Mouse (Mus musculus): ENCODE results near the gene Clk4. TPM values are rescaled to one million over a fixed set of nuclear protein-coding genes. Genes with fewer than 3 reads are reported as not detected.

Clk4 gene
- polyA plus RNA-seq, 1 experiment = 51.1 TPM

DNA sequence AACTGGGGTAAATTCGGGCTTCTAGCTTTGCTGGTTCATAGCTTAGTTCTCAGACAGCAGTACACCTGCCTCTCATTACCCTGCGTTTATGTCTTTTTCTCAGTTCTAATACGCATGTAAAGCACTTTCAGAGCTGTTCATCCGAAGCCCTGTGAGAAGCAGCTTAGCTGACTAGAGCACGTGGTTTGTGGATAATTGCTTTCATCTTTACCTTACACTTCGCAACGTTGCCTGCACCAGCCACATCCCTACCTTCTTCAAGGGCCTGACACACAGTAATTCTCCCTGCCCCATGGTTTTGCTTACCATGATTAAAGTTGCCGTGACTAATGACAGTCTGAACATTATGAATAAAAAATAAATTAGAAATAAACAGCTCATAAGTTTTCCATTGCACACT, 50.3 kb downstream of the Clk4 start:
- Histone ChIP-seq H3K4me3 (ENCODE audit: control insufficient read depth, low read depth, low read length) (no peak overlapping the region), H3K27me3 (ENCODE audit: control insufficient read depth, insufficient read depth, low read length) (no peaks in the 10 kb centered on the region), H3K4me1 (ENCODE audit: control insufficient read depth, insufficient read depth, low read length) (no peaks in the 10 kb centered on the region), H3K36me3 (ENCODE audit: control insufficient read depth, insufficient read depth, low read length) (no peaks in the 10 kb centered on the region), H3K27ac (ENCODE audit: control insufficient read depth, insufficient read depth, low read depth, low read length) (no peak overlapping the region)
- TF ChIP-seq CTCF (IDR thresholded peaks at IDR 0.05; ENCODE audit: control insufficient read depth, insufficient read depth, insufficient replicate concordance, low read depth, low read length) (no peak), POLR2A (IDR thresholded peaks at IDR 0.05; ENCODE audit: control insufficient read depth, low read depth, low read length) (no peak)

DNA sequence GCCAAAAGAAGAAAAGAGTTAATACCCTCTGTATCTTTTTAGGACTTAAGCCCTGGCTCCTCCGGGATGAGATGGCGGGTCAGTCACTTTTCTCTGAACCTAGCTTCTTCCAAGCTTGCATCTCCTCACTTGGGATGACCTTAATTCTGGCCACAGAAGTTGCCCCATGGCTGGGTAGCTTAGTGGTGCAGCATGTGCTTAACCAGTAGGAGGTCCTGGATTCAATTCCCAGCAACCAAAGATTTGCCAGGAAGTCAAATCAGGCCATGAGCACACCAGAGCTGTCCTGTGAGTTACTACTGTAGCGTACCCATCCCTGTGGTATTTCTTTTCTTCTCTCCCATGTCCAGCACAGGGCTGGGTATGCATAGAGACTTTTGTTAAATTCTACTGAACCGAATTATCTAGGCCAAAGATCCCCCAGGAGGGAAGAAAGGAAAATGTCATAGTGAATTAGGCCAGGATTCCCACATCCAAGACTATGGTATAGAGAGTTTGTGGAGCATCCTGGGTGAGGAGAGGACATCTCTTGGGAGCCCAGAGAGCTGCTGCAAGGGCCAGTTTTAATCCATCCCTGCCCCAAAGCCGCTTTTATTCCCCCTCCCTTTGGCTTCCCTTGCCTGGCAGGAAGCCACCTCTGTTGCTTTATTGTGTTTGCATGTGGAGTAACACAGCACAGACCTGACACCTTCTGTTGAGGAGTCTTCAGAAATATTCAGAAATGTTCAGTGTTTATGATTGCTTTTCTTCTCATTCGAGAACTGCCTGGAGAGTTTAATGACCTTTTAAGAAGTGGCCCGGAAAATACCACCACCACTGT, 54.7 kb downstream of the Clk4 start:
- no peaks in the 10 kb centered on the region for H3K4me1 ChIP-seq (ENCODE audit: control insufficient read depth, insufficient read depth, low read length)
- no peak for TF ChIP-seq POLR2A (IDR thresholded peaks at IDR 0.05; ENCODE audit: control insufficient read depth, low read depth, low read length)
- TF ChIP-seq CTCF (IDR thresholded peaks at IDR 0.05; ENCODE audit: control insufficient read depth, insufficient read depth, insufficient replicate concordance, low read depth, low read length) = no peak
- H3K36me3 ChIP-seq (ENCODE audit: control insufficient read depth, insufficient read depth, low read length) = no peaks in the 10 kb centered on the region
- H3K27ac ChIP-seq (ENCODE audit: control insufficient read depth, insufficient read depth, low read depth, low read length) = no peak overlapping the region
- no peak overlapping the region for H3K4me3 ChIP-seq (ENCODE audit: control insufficient read depth, low read depth, low read length)
- H3K27me3 ChIP-seq (ENCODE audit: control insufficient read depth, insufficient read depth, low read length) = no peaks in the 10 kb centered on the region

DNA sequence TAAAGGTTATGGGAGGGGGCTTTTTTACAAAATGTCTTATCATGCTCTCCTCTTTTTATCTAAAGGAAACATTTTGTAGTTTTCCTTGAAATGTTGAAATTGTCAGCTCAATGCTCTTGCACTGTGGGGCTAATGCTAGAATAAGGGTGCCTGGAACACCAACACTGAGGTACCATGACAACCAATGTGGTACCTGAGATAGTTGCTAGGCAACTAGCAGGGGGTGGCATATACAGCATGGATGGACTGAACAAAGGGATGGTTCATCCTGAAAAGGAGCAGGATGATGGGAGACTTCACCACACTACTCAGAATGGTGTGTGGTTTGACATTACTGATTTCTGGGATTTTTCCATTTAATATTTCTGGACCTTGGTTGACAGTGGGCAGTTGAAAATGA, 59.1 kb downstream of the Clk4 start:
- H3K36me3 ChIP-seq (ENCODE audit: control insufficient read depth, insufficient read depth, low read length) = no peaks in the 10 kb centered on the region
- no peak overlapping the region for H3K4me3 ChIP-seq (ENCODE audit: control insufficient read depth, low read depth, low read length)
- H3K27ac ChIP-seq (ENCODE audit: control insufficient read depth, insufficient read depth, low read depth, low read length) = no peak overlapping the region
- no peaks in the 10 kb centered on the region for H3K27me3 ChIP-seq (ENCODE audit: control insufficient read depth, insufficient read depth, low read length)
- H3K4me1 ChIP-seq (ENCODE audit: control insufficient read depth, insufficient read depth, low read length) = no peaks in the 10 kb centered on the region
- TF ChIP-seq CTCF (IDR thresholded peaks at IDR 0.05; ENCODE audit: control insufficient read depth, insufficient read depth, insufficient replicate concordance, low read depth, low read length) (no peak), POLR2A (IDR thresholded peaks at IDR 0.05; ENCODE audit: control insufficient read depth, low read depth, low read length) (no peak)

DNA sequence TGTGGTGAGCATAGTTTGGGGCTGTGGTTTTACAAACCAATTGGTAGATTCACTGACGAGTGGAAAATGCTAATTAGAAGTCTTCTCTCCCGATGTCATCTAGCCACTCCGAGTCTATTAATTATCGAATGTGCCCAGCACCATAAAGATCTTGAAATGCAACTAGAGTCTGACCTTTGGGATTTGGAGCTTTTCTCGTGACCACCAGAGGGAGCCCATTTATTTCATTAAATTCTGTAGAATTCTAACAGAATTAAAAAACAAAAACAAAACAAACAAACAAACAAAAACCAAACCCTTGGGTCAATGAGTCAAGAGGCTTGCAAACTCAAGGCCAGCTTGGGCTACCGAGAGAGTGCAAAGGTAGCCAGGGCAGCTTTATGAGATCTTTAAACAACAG, 65.4 kb downstream of the Clk4 start:
- Histone ChIP-seq H3K36me3 (ENCODE audit: control insufficient read depth, insufficient read depth, low read length) (no peaks in the 10 kb centered on the region), H3K4me3 (ENCODE audit: control insufficient read depth, low read depth, low read length) (no peak overlapping the region), H3K27ac (ENCODE audit: control insufficient read depth, insufficient read depth, low read depth, low read length) (no peak overlapping the region), H3K4me1 (ENCODE audit: control insufficient read depth, insufficient read depth, low read length) (no peaks in the 10 kb centered on the region), H3K27me3 (ENCODE audit: control insufficient read depth, insufficient read depth, low read length) (no peaks in the 10 kb centered on the region)
- TF ChIP-seq POLR2A (IDR thresholded peaks at IDR 0.05; ENCODE audit: control insufficient read depth, low read depth, low read length) = no peak
- no peak for TF ChIP-seq CTCF (IDR thresholded peaks at IDR 0.05; ENCODE audit: control insufficient read depth, insufficient read depth, insufficient replicate concordance, low read depth, low read length)

DNA sequence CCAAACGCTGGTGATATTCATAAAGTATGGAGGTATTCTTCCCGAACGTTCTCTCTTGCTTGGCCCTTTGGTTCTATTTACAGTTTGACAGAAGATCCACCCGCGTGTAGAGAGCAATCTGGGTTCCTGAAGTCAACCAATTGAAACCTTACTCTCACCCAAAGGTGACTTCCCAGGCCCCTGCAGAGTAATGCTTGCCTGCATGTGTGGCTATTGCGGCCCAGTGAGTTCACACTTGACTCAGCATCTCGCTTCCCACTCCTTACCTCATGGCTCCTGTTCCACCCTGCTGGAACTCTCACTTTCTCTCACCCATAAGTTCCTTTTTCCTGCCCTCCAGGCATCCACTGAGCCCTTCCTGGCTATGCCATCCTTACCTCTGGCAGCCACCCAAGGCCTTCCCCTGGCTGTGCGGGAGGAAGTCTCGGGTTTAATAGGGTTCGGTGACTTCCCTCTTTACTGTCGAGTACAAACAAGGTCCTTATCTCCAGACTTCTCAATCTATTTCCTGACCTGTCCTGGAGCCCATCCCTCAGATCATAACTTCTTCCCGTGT, 66.9 kb downstream of the Clk4 start:
- H3K27me3 ChIP-seq (ENCODE audit: control insufficient read depth, insufficient read depth, low read length) = no peaks in the 10 kb centered on the region
- no peak for TF ChIP-seq POLR2A (IDR thresholded peaks at IDR 0.05; ENCODE audit: control insufficient read depth, low read depth, low read length)
- no peak for TF ChIP-seq CTCF (IDR thresholded peaks at IDR 0.05; ENCODE audit: control insufficient read depth, insufficient read depth, insufficient replicate concordance, low read depth, low read length)
- H3K4me3 ChIP-seq (ENCODE audit: control insufficient read depth, low read depth, low read length) = no peak overlapping the region

DNA sequence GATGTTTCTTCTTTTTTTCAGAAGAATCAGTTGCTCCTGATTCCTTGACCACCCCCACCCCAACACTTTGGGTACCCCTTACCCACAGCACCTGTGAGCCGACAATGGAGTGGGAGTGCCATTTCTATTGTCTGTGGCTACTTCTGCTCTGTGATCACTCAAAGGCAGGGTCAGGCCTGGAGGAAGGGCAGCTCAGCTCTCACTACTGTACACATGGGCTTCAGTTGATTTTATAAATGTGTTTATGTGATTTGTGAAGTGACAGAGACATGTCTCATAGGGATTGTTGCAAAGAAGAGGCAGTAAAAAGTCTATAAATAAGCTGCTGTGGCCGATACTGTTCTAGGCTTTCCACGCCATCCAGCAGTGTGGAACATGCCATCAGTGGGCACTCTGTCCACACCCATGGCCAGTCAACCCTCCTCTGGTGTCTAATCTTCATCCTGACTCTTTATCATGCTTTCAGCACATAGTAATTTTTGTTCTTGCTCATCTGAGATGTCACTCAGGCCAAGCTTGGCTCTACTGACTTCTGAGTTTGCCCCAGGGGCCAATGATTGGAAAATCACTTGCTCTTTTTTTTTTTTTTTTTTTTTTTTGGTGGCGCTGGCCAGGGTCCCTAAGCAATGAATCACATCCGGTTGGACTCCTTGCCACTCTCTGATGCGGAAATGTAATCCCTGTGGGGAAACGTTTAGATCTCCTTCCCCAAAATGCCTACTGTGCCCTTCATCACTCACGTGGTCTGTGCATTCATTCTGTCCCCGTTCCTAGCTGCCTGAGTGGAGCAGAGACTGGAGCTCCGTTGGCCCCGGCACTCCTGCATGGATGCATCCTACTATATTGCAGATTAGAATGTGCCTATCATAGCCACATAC, 68.5 kb downstream of the Clk4 start:
- TF ChIP-seq POLR2A (IDR thresholded peaks at IDR 0.05; ENCODE audit: control insufficient read depth, low read depth, low read length) = no peak
- Histone ChIP-seq H3K4me1 (ENCODE audit: control insufficient read depth, insufficient read depth, low read length) (no peaks in the 10 kb centered on the region), H3K27ac (ENCODE audit: control insufficient read depth, insufficient read depth, low read depth, low read length) (no peak overlapping the region), H3K36me3 (ENCODE audit: control insufficient read depth, insufficient read depth, low read length) (no peaks in the 10 kb centered on the region), H3K4me3 (ENCODE audit: control insufficient read depth, low read depth, low read length) (no peak overlapping the region), H3K27me3 (ENCODE audit: control insufficient read depth, insufficient read depth, low read length) (no peaks in the 10 kb centered on the region)

More for the DNA sequence above, 66.9 kb downstream of the Clk4 start:
- Histone ChIP-seq H3K4me1 (ENCODE audit: control insufficient read depth, insufficient read depth, low read length) (no peaks in the 10 kb centered on the region), H3K36me3 (ENCODE audit: control insufficient read depth, insufficient read depth, low read length) (no peaks in the 10 kb centered on the region), H3K27ac (ENCODE audit: control insufficient read depth, insufficient read depth, low read depth, low read length) (no peak overlapping the region)

Other genes starting within 250 kb of the Clk4 start
- not detected in 2 replicates for gene Olfr54, start 247.5 kb upstream of the Clk4 start, polyA plus RNA-seq (2012; rRNA removed)
- gene Olfr1375, start 213.6 kb upstream of the Clk4 start, polyA plus RNA-seq (2012; rRNA removed) = not detected in 2 replicates
- gene Zfp354a, start 202.5 kb upstream of the Clk4 start, polyA plus RNA-seq (2012; rRNA removed) = 0.54 and 1.2 TPM in 2 replicates
- 1.8 TPM in 2 replicates for gene Gm12569, start 41.3 kb upstream of the Clk4 start, polyA plus RNA-seq (2012; rRNA removed)
- 279 and 291 TPM in 2 replicates for gene BC049762, start 1.3 kb downstream of the Clk4 start, polyA plus RNA-seq (2012; rRNA removed)
- gene Col23a1, start 28.2 kb downstream of the Clk4 start, polyA plus RNA-seq (2012; rRNA removed) = 1.3 and 1.8 TPM in 2 replicates